Mouse (Mus musculus): ENCODE measurements around the gene Raph1. TPM values are rescaled to one million over a fixed set of nuclear protein-coding genes. Genes with fewer than 3 reads are reported as not detected.
"Not testable (repeated sequence)": the region's sequence is repeated elsewhere in the genome, so short reads cannot be mapped to it uniquely, and the experiment has no call there.

The Raph1 gene
- polyA plus RNA-seq, 1 experiment from 2014 or later, result 38.6 TPM

GRCm38 (mm10) chr1:60447067-60447466, 119.8 kb downstream of the Raph1 start:
- Histone ChIP-seq H3K9me3 (ENCODE audit: control insufficient read depth, low read depth, low read length) (no peaks in the 10 kb centered on the region), H3K27ac (ENCODE audit: low read length) (no peak overlapping the region), H3K4me3 (ENCODE audit: low read depth, low read length) (no peak overlapping the region), H3K9ac (replicated peaks; ENCODE audit: low read depth, low read length) (no peak overlapping the region), H3K4me1 (ENCODE audit: control insufficient read depth, insufficient read depth, low read length) (no peaks in the 10 kb centered on the region), H3K36me3 (ENCODE audit: control insufficient read depth, insufficient read depth, low read length) (peaks cover 13% of the 10 kb centered on the region; the same call in 1 of the 2 replicates), H3K27me3 (ENCODE audit: control insufficient read depth, insufficient read depth, low read length) (no peaks in the 10 kb centered on the region), H3K4me2 (replicated peaks; ENCODE audit: low read depth, low read length) (no peak overlapping the region)
- WGBS, result 77% methylated on average over 12 of the region's 12 CpGs
- no peak for ATAC-seq (ENCODE audit: insufficient number of reproducible peaks, insufficient read depth, low FRiP score, low read depth)

- not testable (repeated sequence) for H3K9me3 ChIP-seq (ENCODE audit: control insufficient read depth, low read depth, low read length); H3K27me3 ChIP-seq (ENCODE audit: control insufficient read depth, insufficient read depth, low read length); ATAC-seq (ENCODE audit: insufficient number of reproducible peaks, insufficient read depth, low FRiP score, low read depth); H3K4me2 ChIP-seq (replicated peaks; ENCODE audit: low read depth, low read length); H3K4me1 ChIP-seq (ENCODE audit: control insufficient read depth, insufficient read depth, low read length); H3K27ac ChIP-seq (ENCODE audit: low read length); H3K9ac ChIP-seq (replicated peaks; ENCODE audit: low read depth, low read length); H3K4me3 ChIP-seq (ENCODE audit: low read depth, low read length)
- 81% methylated on average over 5 of the region's 5 CpGs for WGBS
- H3K36me3 ChIP-seq (ENCODE audit: control insufficient read depth, insufficient read depth, low read length), result peaks cover 11% of the 10 kb centered on the region; the same call in 1 of the 2 replicates
Measured at GRCm38 (mm10) chr1:60441438-60441837, 125.5 kb downstream of the Raph1 start.

GRCm38 (mm10) chr1:60432497-60432896, 134.4 kb downstream of the Raph1 start:
- Histone ChIP-seq H3K9ac (replicated peaks; ENCODE audit: low read depth, low read length) (no peak overlapping the region), H3K9me3 (ENCODE audit: control insufficient read depth, low read depth, low read length) (no peaks in the 10 kb centered on the region), H3K4me2 (replicated peaks; ENCODE audit: low read depth, low read length) (no peak overlapping the region), H3K27me3 (ENCODE audit: control insufficient read depth, insufficient read depth, low read length) (no peaks in the 10 kb centered on the region), H3K4me1 (ENCODE audit: control insufficient read depth, insufficient read depth, low read length) (no peaks in the 10 kb centered on the region), H3K4me3 (ENCODE audit: low read depth, low read length) (no peak overlapping the region), H3K27ac (ENCODE audit: low read length) (no peak overlapping the region), H3K36me3 (ENCODE audit: control insufficient read depth, insufficient read depth, low read length) (peaks cover 7% of the 10 kb centered on the region; the same call in 1 of the 2 replicates)
- 21% methylated on average over 1 of the region's 1 CpGs for WGBS
- no peak for ATAC-seq (ENCODE audit: insufficient number of reproducible peaks, insufficient read depth, low FRiP score, low read depth)

Small RNA genes within 50 kb of the gene (microRNA-seq; reads per million reads assigned to microRNA genes)
- gene Gm23762, result not detected

Other genes with a start within 250 kb of the Raph1 start
- gene Cyp20a1, start 223.8 kb downstream of the Raph1 start, polyA plus RNA-seq (2014; fragmentation: Nextera tagmentation; extraction: Ambion mirVana), result 19.0 and 24.5 TPM in 2 replicates
- gene Abi2, start 157.5 kb downstream of the Raph1 start, polyA plus RNA-seq (2014; fragmentation: Nextera tagmentation; extraction: Ambion mirVana), result 27.6 and 34.3 TPM in 2 replicates
- 0.13 and 0.25 TPM in 2 replicates for gene Cd28, start 149.7 kb upstream of the Raph1 start, polyA plus RNA-seq (2014; fragmentation: Nextera tagmentation; extraction: Ambion mirVana)